Mouse (Mus musculus) heart, postnatal 0 days (tissue): ENCODE data around the gene Begain.

Source experiments
- CTCF ChIP-seq: IDR thresholded peaks from 2 replicates; pipeline ENCODE4 v1.5.1; 2016; ENCODE audit warnings: antibody characterized with exemption, control low read depth, low read depth
- EP300 ChIP-seq: IDR thresholded peaks from 2 replicates; pipeline ENCODE4 v1.6.1; 2016; ENCODE audit warnings: antibody characterized with exemption, low read depth

DNA sequence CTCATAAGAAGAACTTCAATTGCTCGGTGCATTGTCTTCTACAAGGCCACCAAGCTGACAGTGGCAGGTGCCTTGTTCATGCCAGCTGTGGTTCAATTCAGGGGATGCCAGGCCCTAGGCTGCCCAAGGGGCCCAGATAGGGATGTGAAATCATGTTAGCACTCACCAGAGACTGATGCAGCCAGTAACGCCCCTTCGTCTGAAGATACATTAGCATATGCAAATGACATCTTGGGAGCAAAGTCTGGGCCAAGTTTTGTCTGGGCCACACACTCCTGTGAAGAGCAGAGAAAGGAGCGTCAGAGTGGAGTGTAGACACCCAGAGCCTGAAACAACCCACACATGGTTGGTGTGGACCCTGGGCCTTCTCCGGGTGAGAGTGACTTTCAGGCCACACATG lies 17.0 kb upstream of the Begain start:
- TF ChIP-seq CTCF (no peak), EP300 (no peak)
